Mouse (Mus musculus): Measurements from ENCODE around the gene Cd27. TPM values are rescaled to one million over a fixed set of nuclear protein-coding genes. Genes with fewer than 3 reads are reported as not detected.

Cd27 gene
- total and polyA plus RNA-seq, 2 experiments from 2014 or later, result 0.33 TPM; not detected in 1

DNA sequence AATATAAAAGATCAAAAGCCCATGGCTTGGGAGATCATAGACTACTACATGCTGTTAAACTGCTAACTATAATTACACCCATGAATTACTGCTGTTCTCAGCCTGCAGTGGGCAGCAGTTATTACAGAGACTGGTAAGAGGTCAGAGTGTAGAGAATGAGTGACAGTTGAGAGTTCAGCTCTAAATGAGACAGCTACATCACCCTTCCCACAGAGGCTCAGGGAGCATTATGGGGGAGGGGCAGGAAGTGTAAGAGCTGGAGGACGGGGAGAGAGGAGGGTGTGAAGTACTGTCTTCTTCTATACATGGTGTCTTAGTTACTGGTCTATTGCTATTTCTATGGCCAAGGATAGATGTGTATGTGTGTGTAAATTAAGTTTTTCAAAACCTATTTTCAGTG, 7.7 kb upstream of the Cd27 start:
- TF ChIP-seq CTCF (IDR thresholded peaks at IDR 0.05; ENCODE audit: low read depth), result no peak
- Histone ChIP-seq H3K4me3 (ENCODE audit: low read depth, low read length) (no peak overlapping the region), H3K36me3 (ENCODE audit: insufficient read depth) (no peaks in the 10 kb centered on the region), H3K9ac (no peak overlapping the region), H3K4me2 (ENCODE audit: low read depth) (no peak overlapping the region), H3K27ac (ENCODE audit: low read depth, low read length) (no peak overlapping the region), H3K9me3 (ENCODE audit: low read length) (no peaks in the 10 kb centered on the region), H3K27me3 (ENCODE audit: insufficient read depth, low read length) (no peaks in the 10 kb centered on the region), H3K4me1 (ENCODE audit: insufficient read depth) (no peaks in the 10 kb centered on the region)
- ATAC-seq, result no peak
- WGBS, result 38% methylated on average over 1 of the region's 1 CpGs
- DNase-seq, result no peak

DNA sequence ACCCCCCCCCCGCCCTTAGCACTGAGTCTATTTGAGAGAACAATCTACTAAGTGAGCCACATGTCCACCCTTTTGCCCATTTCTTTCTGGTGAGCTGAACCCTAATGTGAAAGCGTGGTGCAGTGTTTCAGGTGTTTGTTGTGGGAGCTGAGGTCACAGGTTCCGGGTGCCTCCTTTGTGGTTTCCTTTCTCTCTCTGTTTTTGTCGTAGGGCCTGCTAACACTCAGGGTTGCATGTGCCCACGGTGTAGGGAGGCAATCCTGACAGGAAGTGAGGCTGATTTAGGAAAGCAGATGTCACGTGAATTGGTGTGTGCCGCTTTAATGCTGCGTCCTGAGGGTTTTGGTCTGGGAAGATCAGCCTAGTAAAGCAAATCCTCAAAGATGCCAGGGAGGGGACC, 4.8 kb upstream of the Cd27 start:
- H3K9me3 ChIP-seq (ENCODE audit: low read length), result no peaks in the 10 kb centered on the region
- H3K27ac ChIP-seq (ENCODE audit: low read depth, low read length), result no peak overlapping the region
- no peak overlapping the region for H3K4me3 ChIP-seq (ENCODE audit: low read depth, low read length)
- no peaks in the 10 kb centered on the region for H3K4me1 ChIP-seq (ENCODE audit: insufficient read depth)
- no peaks in the 10 kb centered on the region for H3K27me3 ChIP-seq (ENCODE audit: insufficient read depth, low read length)
- TF ChIP-seq CTCF (IDR thresholded peaks at IDR 0.05; ENCODE audit: low read depth), result no peak
- WGBS, result 88% methylated on average over 8 of the region's 8 CpGs
- no peaks in the 10 kb centered on the region for H3K36me3 ChIP-seq (ENCODE audit: insufficient read depth)
- DNase-seq (no peak), ATAC-seq (no peak)
- H3K9ac ChIP-seq, result no peak overlapping the region
- no peak overlapping the region for H3K4me2 ChIP-seq (ENCODE audit: low read depth)

DNA sequence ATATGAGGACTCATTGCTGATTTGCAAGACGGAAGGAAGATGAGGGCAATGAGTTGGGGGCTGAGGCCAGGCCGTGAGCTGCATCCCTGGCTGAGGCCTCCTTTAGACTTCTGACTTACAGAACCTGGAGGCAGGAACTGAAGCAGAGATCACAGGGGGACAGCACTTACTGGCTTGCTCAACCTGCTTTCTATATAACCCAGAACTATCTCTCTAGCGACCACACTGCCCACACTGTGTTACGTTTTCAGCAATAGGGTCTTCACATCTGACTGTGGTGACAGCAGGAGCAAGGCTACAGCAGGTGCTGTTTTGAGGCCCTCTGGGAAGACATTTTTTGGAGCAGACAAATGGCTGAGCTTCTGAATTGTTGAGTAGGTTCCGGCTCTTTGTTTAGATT, 3.8 kb upstream of the Cd27 start:
- 89% methylated on average over 5 of the region's 5 CpGs for WGBS
- H3K36me3 ChIP-seq (ENCODE audit: insufficient read depth), result no peaks in the 10 kb centered on the region
- ATAC-seq, result no peak

DNA sequence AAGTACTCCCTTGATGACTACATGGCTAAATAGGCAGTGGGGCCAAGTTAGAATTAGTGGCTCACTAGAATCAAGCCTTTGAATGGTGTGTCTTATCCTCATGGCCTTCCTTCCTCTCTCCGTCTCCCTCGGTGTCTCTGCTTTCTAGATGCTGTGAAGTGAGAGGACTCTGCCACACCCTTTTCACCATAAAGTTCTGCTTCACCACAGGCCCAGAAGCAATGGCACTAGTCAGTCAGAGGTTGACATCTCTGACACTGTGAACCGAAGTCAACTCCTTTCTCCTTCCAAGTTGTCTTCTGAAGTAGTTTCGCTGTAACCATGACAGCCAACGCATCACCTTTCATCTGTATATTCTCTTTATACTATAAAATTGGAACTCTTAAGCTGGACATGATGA, 2.7 kb upstream of the Cd27 start:
- H3K27ac ChIP-seq (ENCODE audit: low read depth, low read length), result no peak overlapping the region
- ATAC-seq (no peak), DNase-seq (no peak)
- H3K4me1 ChIP-seq (ENCODE audit: insufficient read depth), result no peaks in the 10 kb centered on the region
- H3K4me3 ChIP-seq (ENCODE audit: low read depth, low read length), result no peak overlapping the region
- no peak overlapping the region for H3K9ac ChIP-seq
- H3K9me3 ChIP-seq (ENCODE audit: low read length), result no peaks in the 10 kb centered on the region
- WGBS, result 93% methylated on average over 5 of the region's 5 CpGs
- no peak overlapping the region for H3K4me2 ChIP-seq (ENCODE audit: low read depth)
- no peaks in the 10 kb centered on the region for H3K27me3 ChIP-seq (ENCODE audit: insufficient read depth, low read length)
- no peaks in the 10 kb centered on the region for H3K36me3 ChIP-seq (ENCODE audit: insufficient read depth)
- no peak for TF ChIP-seq CTCF (IDR thresholded peaks at IDR 0.05; ENCODE audit: low read depth)

More for the DNA sequence above, 3.8 kb upstream of the Cd27 start:
- Histone ChIP-seq H3K4me2 (ENCODE audit: low read depth) (no peak overlapping the region), H3K9ac (no peak overlapping the region), H3K4me1 (ENCODE audit: insufficient read depth) (no peaks in the 10 kb centered on the region), H3K9me3 (ENCODE audit: low read length) (no peaks in the 10 kb centered on the region), H3K4me3 (ENCODE audit: low read depth, low read length) (no peak overlapping the region), H3K27ac (ENCODE audit: low read depth, low read length) (no peak overlapping the region), H3K27me3 (ENCODE audit: insufficient read depth, low read length) (no peaks in the 10 kb centered on the region)
- TF ChIP-seq CTCF (IDR thresholded peaks at IDR 0.05; ENCODE audit: low read depth), result no peak
- no peak for DNase-seq

DNA sequence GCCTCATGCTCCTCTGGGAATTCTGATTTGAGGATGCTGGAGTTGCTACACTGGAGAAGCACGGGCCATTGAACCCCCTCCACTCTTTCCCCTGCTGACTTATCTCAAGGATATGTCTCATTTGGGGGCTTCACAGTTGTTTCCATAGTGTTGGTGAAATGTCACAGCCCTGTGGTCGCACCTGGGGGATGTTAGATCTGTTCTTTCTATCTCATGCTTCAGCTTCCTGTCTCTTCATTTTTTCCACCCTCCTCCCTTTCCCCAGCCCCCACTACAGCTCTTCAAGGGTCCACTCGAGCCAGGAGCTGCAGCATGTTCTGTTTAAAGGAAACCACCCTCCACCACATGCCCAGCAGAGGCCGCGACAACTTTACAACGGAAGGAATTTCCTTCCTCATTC, 1.6 kb upstream of the Cd27 start:
- H3K4me3 ChIP-seq (ENCODE audit: low read depth, low read length), result no peak overlapping the region
- no peak for DNase-seq
- no peaks in the 10 kb centered on the region for H3K36me3 ChIP-seq (ENCODE audit: insufficient read depth)
- no peak overlapping the region for H3K4me2 ChIP-seq (ENCODE audit: low read depth)
- no peak overlapping the region for H3K9ac ChIP-seq
- no peaks in the 10 kb centered on the region for H3K9me3 ChIP-seq (ENCODE audit: low read length)
- no peak for TF ChIP-seq CTCF (IDR thresholded peaks at IDR 0.05; ENCODE audit: low read depth)
- 80% methylated on average over 6 of the region's 6 CpGs for WGBS
- ATAC-seq, result no peak
- H3K27me3 ChIP-seq (ENCODE audit: insufficient read depth, low read length), result no peaks in the 10 kb centered on the region
- no peak overlapping the region for H3K27ac ChIP-seq (ENCODE audit: low read depth, low read length)
- H3K4me1 ChIP-seq (ENCODE audit: insufficient read depth), result no peaks in the 10 kb centered on the region

DNA sequence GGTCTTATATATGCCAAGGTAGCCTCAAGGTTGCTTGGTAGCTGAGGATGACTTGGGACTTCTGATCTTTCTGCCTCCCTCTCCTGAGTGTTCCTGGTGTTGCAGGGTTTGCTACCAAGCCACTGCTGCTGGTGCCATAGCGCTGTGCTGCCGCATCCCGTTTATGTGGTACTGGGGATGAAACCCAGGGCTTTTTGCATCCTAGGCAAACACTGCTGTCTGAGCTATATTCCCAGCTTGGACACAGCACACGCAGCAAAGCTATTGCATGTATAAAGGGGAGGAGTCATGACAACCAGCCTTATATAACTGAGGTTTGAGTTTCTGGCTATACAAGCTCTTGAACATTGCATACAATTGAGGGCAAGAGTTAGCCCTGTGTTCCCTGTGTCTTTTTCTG, 611 bp upstream of the Cd27 start:
- Histone ChIP-seq H3K9me3 (ENCODE audit: low read length) (no peaks in the 10 kb centered on the region), H3K9ac (no peak overlapping the region), H3K27ac (ENCODE audit: low read depth, low read length) (no peak overlapping the region), H3K27me3 (ENCODE audit: insufficient read depth, low read length) (no peaks in the 10 kb centered on the region), H3K36me3 (ENCODE audit: insufficient read depth) (no peaks in the 10 kb centered on the region), H3K4me3 (ENCODE audit: low read depth, low read length) (no peak overlapping the region), H3K4me2 (ENCODE audit: low read depth) (no peak overlapping the region), H3K4me1 (ENCODE audit: insufficient read depth) (no peaks in the 10 kb centered on the region)
- no peak for DNase-seq
- no peak for TF ChIP-seq CTCF (IDR thresholded peaks at IDR 0.05; ENCODE audit: low read depth)
- WGBS, result 85% methylated on average over 4 of the region's 4 CpGs
- ATAC-seq, result no peak

DNA sequence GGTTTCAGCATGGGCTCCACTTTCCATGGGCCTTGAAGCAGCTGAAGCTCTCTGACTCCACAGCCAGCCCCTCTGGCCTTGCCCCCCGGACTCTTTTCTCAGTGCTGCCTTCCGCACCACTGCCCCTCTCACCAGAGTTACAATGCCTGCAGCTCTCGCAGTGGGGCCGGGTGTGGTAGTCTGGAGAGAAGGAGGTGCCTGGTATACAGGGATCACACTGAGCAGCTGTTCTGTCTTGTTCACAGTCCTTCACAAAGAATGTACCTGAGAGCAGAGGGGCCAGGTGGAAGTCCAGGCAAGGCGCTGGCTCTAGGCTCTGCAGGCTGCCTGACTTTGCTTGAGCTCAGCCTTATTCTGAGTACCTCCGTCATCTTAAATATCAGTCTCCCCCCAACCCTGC, 469 bp downstream of the Cd27 start:
- no peak overlapping the region for H3K27ac ChIP-seq (ENCODE audit: low read depth, low read length)
- DNase-seq (no peak), ATAC-seq (no peak)
- no peak overlapping the region for H3K4me2 ChIP-seq (ENCODE audit: low read depth)
- peaks cover 6% of the 10 kb centered on the region; the same call in 1 of the 2 replicates for H3K4me1 ChIP-seq (ENCODE audit: insufficient read depth)
- TF ChIP-seq CTCF (IDR thresholded peaks at IDR 0.05; ENCODE audit: low read depth), result no peak
- no peak overlapping the region for H3K4me3 ChIP-seq (ENCODE audit: low read depth, low read length)
- H3K9ac ChIP-seq, result no peak overlapping the region
- H3K9me3 ChIP-seq (ENCODE audit: low read length), result no peaks in the 10 kb centered on the region
- WGBS, result 41% methylated on average over 6 of the region's 6 CpGs
- H3K36me3 ChIP-seq (ENCODE audit: insufficient read depth), result no peaks in the 10 kb centered on the region
- H3K27me3 ChIP-seq (ENCODE audit: insufficient read depth, low read length), result no peaks in the 10 kb centered on the region

DNA sequence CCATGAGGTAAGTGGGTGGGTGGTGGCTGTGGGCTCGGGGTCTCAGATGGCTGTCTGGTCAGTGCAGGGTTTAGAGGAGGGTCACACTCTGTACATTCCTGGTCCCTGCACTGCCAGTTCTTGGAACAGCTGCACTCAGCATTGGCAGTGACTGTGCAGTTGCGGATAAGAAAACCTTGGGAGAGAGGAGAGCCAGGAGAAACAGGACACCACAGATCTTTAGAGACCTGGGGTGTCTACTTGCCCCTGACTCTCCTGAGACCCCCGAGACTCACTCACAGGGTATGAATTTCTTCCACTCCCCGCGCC, 2.3 kb downstream of the Cd27 start:
- Histone ChIP-seq H3K36me3 (ENCODE audit: insufficient read depth) (no peaks in the 10 kb centered on the region), H3K4me1 (ENCODE audit: insufficient read depth) (peaks cover 9% of the 10 kb centered on the region; the same call in 1 of the 2 replicates), H3K4me3 (ENCODE audit: low read depth, low read length) (no peak overlapping the region), H3K9ac (no peak overlapping the region), H3K27ac (ENCODE audit: low read depth, low read length) (no peak overlapping the region), H3K9me3 (ENCODE audit: low read length) (no peaks in the 10 kb centered on the region), H3K27me3 (ENCODE audit: insufficient read depth, low read length) (no peaks in the 10 kb centered on the region), H3K4me2 (ENCODE audit: low read depth) (no peak overlapping the region)
- WGBS, result 84% methylated on average over 5 of the region's 5 CpGs
- no peak for ATAC-seq
- no peak for DNase-seq
- no peak for TF ChIP-seq CTCF (IDR thresholded peaks at IDR 0.05; ENCODE audit: low read depth)
